Mouse (Mus musculus) E14TG2a.4 (cell line): ENCODE results near the gene Rap1gap2.

Experiments used
- CTCF ChIP-seq: conservative IDR thresholded peaks from 2 replicates; pipeline ENCODE4 v1.5.1; 2014; ENCODE audit warnings: low read length
- POU5F1 ChIP-seq: IDR thresholded peaks from 2 replicates; pipeline ENCODE4 v1.6.1; 2014; ENCODE audit warnings: low read length, borderline replicate concordance

- TF ChIP-seq CTCF (no peak), POU5F1 (no peak)
These were observed 90.5 kb downstream of the Rap1gap2 start for GRCm38 (mm10) chr11:74520201-74520600.
